In the genomic region with DNA sequence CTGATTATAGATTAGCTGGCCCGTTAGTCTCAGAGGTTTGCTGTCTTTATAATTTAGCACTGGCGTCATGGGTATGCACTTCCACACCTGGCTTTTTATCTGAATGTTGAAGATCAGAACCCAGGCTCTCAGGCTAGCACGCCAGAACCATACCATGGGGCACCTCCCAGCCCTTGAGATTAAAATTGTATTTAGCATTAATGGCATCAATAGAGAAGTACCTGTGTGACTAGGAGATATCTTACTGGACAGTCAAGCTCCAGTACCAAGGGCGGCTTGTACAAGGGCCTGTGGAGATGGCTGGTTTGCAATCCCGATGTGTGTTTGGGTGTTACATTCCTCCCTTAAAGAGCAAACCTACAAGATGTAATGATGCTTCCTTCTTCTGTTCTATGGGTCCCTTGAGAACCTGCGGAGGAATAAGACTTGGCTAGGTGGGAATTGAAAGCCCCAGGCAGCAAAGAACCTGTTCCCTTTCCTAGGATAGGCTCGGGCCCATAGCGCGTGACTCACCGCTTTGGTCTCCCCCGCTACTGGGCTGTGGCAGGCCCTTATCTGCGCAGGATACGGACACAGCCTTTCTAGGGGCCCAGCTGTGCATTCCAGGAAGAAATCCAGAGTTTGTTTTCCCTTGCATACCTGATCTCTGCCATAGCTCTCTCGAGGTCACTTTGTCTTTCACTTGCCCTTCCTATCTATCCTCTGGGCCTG, we compare ENCODE assay signal across 17 mouse cellular contexts.
DNase-seq lines count a peak whose midpoint lies in the region; ATAC-seq and TF ChIP-seq lines count a peak whose summit lies in the region.
"Had no signal": no experiment of that assay in that cellular context is flagged by ENCODE, and none has a peak within 500 bp of the region (broad histone marks: within the 10 kb centered on the region; RNA-seq: fewer than 3 reads in every experiment).

No protein-coding gene starts in this region.

- H3K9me3 ChIP-seq in heart, embryonic 12.5 days (replicated peaks), result no peaks in the 10 kb centered on the region
- H3K9me3 ChIP-seq in heart, postnatal 0 days (replicated peaks; ENCODE audit: control insufficient read depth, low read length), result no peaks in the 10 kb centered on the region
- no peaks in the 10 kb centered on the region for H3K9me3 ChIP-seq in liver, embryonic 14.5 days (ENCODE audit: control insufficient read depth, low read length)
- H3K9me3 ChIP-seq: hindbrain, embryonic 12.5 days; kidney, embryonic 15.5 days had no signal

- H3K36me3 ChIP-seq in heart, embryonic 12.5 days, result peaks cover 3% of the 10 kb centered on the region; the same call in 1 of the 2 replicates
- H3K36me3 ChIP-seq in heart, postnatal 0 days (replicated peaks; ENCODE audit: control insufficient read depth, insufficient read depth, low read length), result no peaks in the 10 kb centered on the region
- H3K36me3 ChIP-seq in liver, embryonic 14.5 days (replicated peaks; ENCODE audit: control insufficient read depth, insufficient read depth, low read depth), result no peaks in the 10 kb centered on the region
- H3K36me3 ChIP-seq: hindbrain, embryonic 12.5 days; kidney, embryonic 15.5 days had no signal

- peak overlapping the region; percentile 40 for H3K4me2 ChIP-seq in heart, embryonic 12.5 days
- 0 out of 2 replicates have a peak overlapping the region, but pooled peaks have one; percentile 4 for H3K4me2 ChIP-seq in heart, postnatal 0 days (ENCODE audit: low read depth, low read length)
- peak overlapping the region; percentile 18; the same call in 1 of the 2 replicates for H3K4me2 ChIP-seq in liver, embryonic 14.5 days (ENCODE audit: low read depth)
- H3K4me2 ChIP-seq: hindbrain, embryonic 12.5 days; kidney, embryonic 15.5 days had no signal

- ATAC-seq in heart, embryonic 12.5 days (ENCODE audit: insufficient number of reproducible peaks, low FRiP score), result no peak; the same call in 1 of the 2 replicates
- peak; percentile 30 for ATAC-seq in heart, postnatal 0 days (ENCODE audit: insufficient read depth, low read depth)
- peak; percentile 90 for ATAC-seq in liver, embryonic 14.5 days (ENCODE audit: insufficient read depth)
- ATAC-seq: CD4-positive, CD25-positive, alpha-beta regulatory T cell, adult 4 months; Patski had no signal

- no peak overlapping the region for H3K4me3 ChIP-seq in heart, embryonic 12.5 days
- H3K4me3 ChIP-seq in heart, postnatal 0 days (ENCODE audit: low read depth, low read length), result no peak overlapping the region
- no peak overlapping the region for H3K4me3 ChIP-seq in liver, embryonic 14.5 days (ENCODE audit: insufficient read depth in 1 of 2, low read depth in 2 of 2, low read length in 2 of 2)
- H3K4me3 ChIP-seq: hindbrain, embryonic 12.5 days; kidney, embryonic 15.5 days; layer of hippocampus, adult 2 months had no signal

- TF ChIP-seq EP300 in heart, postnatal 0 days (IDR thresholded peaks at IDR 0.05; ENCODE audit: low read depth), result 0 out of 2 replicates have a peak, but pooled peaks have one; percentile 28
- TF ChIP-seq EP300 in liver, embryonic 14.5 days (IDR thresholded peaks at IDR 0.05; ENCODE audit: low read depth), result peak; percentile 40; the same call in 1 of the 2 replicates

- DNase-seq in heart, adult 9 months (ENCODE audit: low spot score in 2 of 2), result no peak
- DNase-seq in heart, postnatal 0 days (ENCODE audit: low spot score), result peak; percentile 72
- DNase-seq in liver, embryonic 14.5 days (ENCODE audit: low read depth in 3 of 3, low spot score in 3 of 3), result peak in 1 of 3 experiments; percentile 45
- DNase-seq in neural tube, embryonic 10.5 days (ENCODE audit: extremely low spot score, low spot score), result no peak
- DNase-seq in kidney, adult 9 months, result no peak
- no peak for DNase-seq in lung, adult 18-20 months
- DNase-seq: cerebellum, adult 18-20 months; gastrocnemius, postnatal 14 days; right cerebral cortex, adult 18-20 months; thymus, adult 18-20 months had no signal

- no peaks in the 10 kb centered on the region for H3K27me3 ChIP-seq in heart, embryonic 12.5 days (replicated peaks)
- no peaks in the 10 kb centered on the region for H3K27me3 ChIP-seq in heart, postnatal 0 days (ENCODE audit: control insufficient read depth, insufficient read depth, low read length)
- no peaks in the 10 kb centered on the region for H3K27me3 ChIP-seq in liver, embryonic 14.5 days (ENCODE audit: control insufficient read depth, insufficient read depth, low read length)
- H3K27me3 ChIP-seq: hindbrain, embryonic 12.5 days; kidney, embryonic 15.5 days; Patski had no signal

- H3K27ac ChIP-seq in heart, embryonic 12.5 days (ENCODE audit: poor library complexity, severe bottlenecking), result peak overlapping the region; percentile 67
- peak overlapping the region; percentile 63 for H3K27ac ChIP-seq in heart, postnatal 0 days (ENCODE audit: low read depth)
- no peak overlapping the region for H3K27ac ChIP-seq in liver, embryonic 14.5 days
- H3K27ac ChIP-seq: hindbrain, embryonic 12.5 days; kidney, embryonic 15.5 days; layer of hippocampus, adult 2 months; macrophage had no signal

- TF ChIP-seq CTCF in heart, postnatal 0 days (IDR thresholded peaks at IDR 0.05; ENCODE audit: low read depth), result no peak
- TF ChIP-seq CTCF in liver, embryonic 14.5 days (IDR thresholded peaks at IDR 0.05; ENCODE audit: low read depth), result no peak

- 24% methylated on average over 14 of the region's 14 CpGs for WGBS in heart, embryonic 12.5 days
- 22% methylated on average over 14 of the region's 14 CpGs for WGBS in heart, postnatal 0 days
- WGBS in liver, embryonic 14.5 days (ENCODE audit: insufficient replicate concordance), result 30% methylated on average over 14 of the region's 14 CpGs

- peaks cover 88% of the 10 kb centered on the region for H3K4me1 ChIP-seq in heart, embryonic 12.5 days (replicated peaks)
- H3K4me1 ChIP-seq in heart, postnatal 0 days (ENCODE audit: control insufficient read depth, insufficient read depth), result peaks cover 69% of the 10 kb centered on the region
- peaks cover 24 to 31% of the 10 kb centered on the region in 2 experiments for H3K4me1 ChIP-seq in liver, embryonic 14.5 days (replicated peaks; ENCODE audit: control insufficient read depth in 2 of 2, insufficient read depth in 2 of 2, low read length in 1 of 2)

- H3K9ac ChIP-seq in heart, embryonic 12.5 days, result peak overlapping the region; percentile 7; the same call in 1 of the 2 replicates
- H3K9ac ChIP-seq in heart, postnatal 0 days (replicated peaks; ENCODE audit: low read depth, low read length), result no peak overlapping the region
- H3K9ac ChIP-seq in liver, embryonic 14.5 days (replicated peaks), result no peak overlapping the region; the same call in 1 of the 2 replicates
- H3K9ac ChIP-seq: hindbrain, embryonic 12.5 days; kidney, embryonic 15.5 days had no signal
